Comparison of ENCODE assay signal across 13 mouse cellular contexts in genomic region chr1:140306339-140306738, GRCm38 (mm10).
A peak's percentile ranks its signal among the peaks of the same experiment; 100 is the strongest.
DNase-seq lines count a peak whose midpoint lies in the region; TF ChIP-seq lines count a peak whose summit lies in the region.
"Had no signal": no experiment of that assay in that cellular context is flagged by ENCODE, and none has a peak within 500 bp of the region (broad histone marks: within the 10 kb centered on the region; RNA-seq: fewer than 3 reads in every experiment).

No protein-coding gene starts in this region.

- no peak for TF ChIP-seq EP300 in heart, adult 2 months (IDR thresholded peaks at IDR 0.05; ENCODE audit: insufficient read depth, low read depth, low read length)

- no peak overlapping the region for H3K27ac ChIP-seq in heart, adult 2 months
- H3K27ac ChIP-seq: hindbrain, embryonic 13.5 days; midbrain, embryonic 15.5 days had no signal

- intact Hi-C loops in heart, adult 2 months (cut with DNase I) = no loop called here

- H3K27me3 ChIP-seq in heart, adult 2 months (ENCODE audit: control insufficient read depth, insufficient read depth, low read length) = no peaks in the 10 kb centered on the region
- H3K27me3 ChIP-seq: hindbrain, embryonic 13.5 days; midbrain, embryonic 15.5 days had no signal

- no peaks in the 10 kb centered on the region for H3K36me3 ChIP-seq in heart, adult 2 months (ENCODE audit: control insufficient read depth, insufficient read depth, low read length)
- H3K36me3 ChIP-seq: hindbrain, embryonic 13.5 days; midbrain, embryonic 15.5 days had no signal

- H3K9ac ChIP-seq in heart, adult 2 months (ENCODE audit: low read depth, low read length) = no peak overlapping the region
- H3K9ac ChIP-seq: hindbrain, embryonic 13.5 days; midbrain, embryonic 15.5 days had no signal

- TF ChIP-seq POLR2A in heart, adult 2 months (IDR thresholded peaks at IDR 0.05; ENCODE audit: insufficient read depth, low read depth, low read length) = no peak
- TF ChIP-seq POLR2A in lung, adult 2 months (IDR thresholded peaks at IDR 0.05; ENCODE audit: borderline replicate concordance, extremely low read depth, low read depth, low read length) = no peak

- no peak overlapping the region for H3K4me3 ChIP-seq in heart, adult 2 months
- no peak overlapping the region for H3K4me3 ChIP-seq in lung, adult 2 months (replicated peaks; ENCODE audit: extremely low read depth, low read depth, low read length)
- H3K4me3 ChIP-seq: hindbrain, embryonic 13.5 days; midbrain, embryonic 15.5 days had no signal

- DNase-seq in adrenal gland, adult 2 months = peak; percentile 14
- no peak for DNase-seq in adrenal gland, postnatal 14 days
- DNase-seq in heart, adult 9 months (ENCODE audit: low spot score in 2 of 2) = peak; percentile 27 to 56
- DNase-seq in heart, adult 2 months = no peak
- DNase-seq in lung, postnatal 36 days = peak; percentile 2
- DNase-seq in lung, adult 2 months = no peak
- no peak for DNase-seq in layer of hippocampus, postnatal 14 days (ENCODE audit: low spot score in 2 of 2)
- DNase-seq in thymus, postnatal 4 days = no peak
- DNase-seq: cerebellum, adult 9-10 months; gastrocnemius, postnatal 36 days; liver had no signal

- no peak for TF ChIP-seq CTCF in heart, adult 2 months (IDR thresholded peaks at IDR 0.05)
- TF ChIP-seq CTCF in lung, adult 2 months (IDR thresholded peaks at IDR 0.05; ENCODE audit: insufficient read depth, low read length) = no peak

- peaks cover 2% of the 10 kb centered on the region; the same call in 1 of the 2 replicates for H3K4me1 ChIP-seq in heart, adult 2 months (ENCODE audit: control insufficient read depth, insufficient read depth, low read length)
- no peaks in the 10 kb centered on the region for H3K4me1 ChIP-seq in lung, adult 2 months (ENCODE audit: control insufficient read depth, insufficient read depth, low read length)
- H3K4me1 ChIP-seq: hindbrain, embryonic 13.5 days; midbrain, embryonic 15.5 days had no signal

- no peaks in the 10 kb centered on the region for H3K79me2 ChIP-seq in heart, adult 2 months (replicated peaks; ENCODE audit: control insufficient read depth, insufficient read depth, low read length)

- 62% methylated on average over 2 of the region's 2 CpGs for WGBS in heart, adult 2 months
- 29% methylated on average over 2 of the region's 2 CpGs for WGBS in lung, adult 2 months

Comparison
In these comparisons a context has a peak if more than half of its experiments do, and no peak if none do; other contexts are left out.
1. DNase-seq: peak in adrenal gland, adult 2 months (single experiment), heart, adult 9 months (2 of 2) and lung, postnatal 36 days (single experiment); none in adrenal gland, postnatal 14 days (single experiment), heart, adult 2 months (0 of 2), lung, adult 2 months (single experiment), layer of hippocampus, postnatal 14 days (0 of 2) and thymus, postnatal 4 days (single experiment).